Mouse (Mus musculus): ENCODE data around the gene Zrsr1.

GRCm38 (mm10) chr11:22923606-22924005, 48.2 kb upstream of the Zrsr1 start:
- TF ChIP-seq CTCF (IDR thresholded peaks at IDR 0.05; ENCODE audit: control insufficient read depth, insufficient read depth, insufficient replicate concordance, low read depth, low read length) (no peak), POLR2A (IDR thresholded peaks at IDR 0.05; ENCODE audit: control insufficient read depth, low read depth, low read length) (no peak)
